ENCODE assay signal across 8 mouse cellular contexts in genomic region chr17:87264927-87265791, GRCm38 (mm10). TPM values are rescaled to one million over a fixed set of nuclear protein-coding genes. Genes with fewer than 3 reads are reported as not detected.
DNase-seq lines count a peak whose midpoint lies in the region; ATAC-seq and TF ChIP-seq lines count a peak whose summit lies in the region.

No protein-coding gene starts in this region.

- 4% methylated on average over 28 of the region's 28 CpGs for WGBS in kidney, adult 2 months
- WGBS in forebrain, embryonic 12.5 days = 7% methylated on average over 28 of the region's 28 CpGs
- 7% methylated on average over 28 of the region's 28 CpGs for WGBS in liver, embryonic 14.5 days (ENCODE audit: insufficient replicate concordance)

- no peaks in the 10 kb centered on the region for H3K27me3 ChIP-seq in kidney, adult 2 months (replicated peaks; ENCODE audit: control insufficient read depth, insufficient read depth, low read length)
- H3K27me3 ChIP-seq in forebrain, embryonic 12.5 days = peaks cover 13% of the 10 kb centered on the region; the same call in 1 of the 2 replicates
- no peaks in the 10 kb centered on the region for H3K27me3 ChIP-seq in liver, embryonic 14.5 days (ENCODE audit: control insufficient read depth, insufficient read depth, low read length)

- peak; percentile 25 for DNase-seq in kidney, adult 2 months
- DNase-seq in kidney, adult 18-20 months = no peak
- DNase-seq in MN1 (ENCODE audit: low spot score) = peak; percentile 12
- no peak for DNase-seq in liver, embryonic 14.5 days (ENCODE audit: low read depth in 3 of 3, low spot score in 3 of 3)
- no peak for DNase-seq in right cerebral cortex, postnatal 14 days
- DNase-seq in gastrocnemius, postnatal 14 days = no peak
- DNase-seq in gastrocnemius, postnatal 36 days = no peak

- H3K4me2 ChIP-seq in forebrain, embryonic 12.5 days = peak overlapping the region; percentile 87
- peak overlapping the region; percentile 77 for H3K4me2 ChIP-seq in liver, embryonic 14.5 days (ENCODE audit: low read depth)

- peak; percentile 76 for ATAC-seq in forebrain, embryonic 12.5 days (ENCODE audit: low FRiP score)
- peak; percentile 67 for ATAC-seq in liver, embryonic 14.5 days (ENCODE audit: insufficient read depth)

- TF ChIP-seq EP300 in liver, embryonic 14.5 days (IDR thresholded peaks at IDR 0.05; ENCODE audit: low read depth) = no peak

- no peak for TF ChIP-seq CTCF in kidney, adult 2 months (conservative IDR thresholded peaks at IDR 0.05; ENCODE audit: insufficient read depth, insufficient read length, low read depth, low read length)
- no peak for TF ChIP-seq CTCF in liver, embryonic 14.5 days (IDR thresholded peaks at IDR 0.05; ENCODE audit: low read depth)

- H3K4me1 ChIP-seq in kidney, adult 2 months (ENCODE audit: control insufficient read depth, insufficient read depth, low read length) = peaks cover 14% of the 10 kb centered on the region
- peaks cover 12% of the 10 kb centered on the region for H3K4me1 ChIP-seq in forebrain, embryonic 12.5 days
- H3K4me1 ChIP-seq in liver, embryonic 14.5 days (replicated peaks; ENCODE audit: control insufficient read depth in 2 of 2, insufficient read depth in 2 of 2, low read length in 1 of 2) = peaks cover 0 to 21% of the 10 kb centered on the region in 2 experiments; a peak in 3 of 4 replicates

- H3K4me3 ChIP-seq in kidney, adult 2 months (ENCODE audit: insufficient read depth, low read depth, low read length) = peak overlapping the region; percentile 95
- H3K4me3 ChIP-seq in forebrain, embryonic 12.5 days (replicated peaks) = peak overlapping the region; percentile 85
- H3K4me3 ChIP-seq in liver, embryonic 14.5 days (ENCODE audit: insufficient read depth in 1 of 2, low read depth in 2 of 2, low read length in 2 of 2) = peak overlapping the region; percentile 60 to 63

- peak overlapping the region; percentile 84 for H3K27ac ChIP-seq in kidney, adult 2 months (ENCODE audit: insufficient read depth, low read depth, low read length)
- H3K27ac ChIP-seq in forebrain, embryonic 12.5 days = 0 out of 2 replicates have a peak overlapping the region, but pooled peaks have one; percentile 31
- H3K27ac ChIP-seq in liver, embryonic 14.5 days = no peak overlapping the region

- H3K9me3 ChIP-seq in forebrain, embryonic 12.5 days = no peaks in the 10 kb centered on the region
- no peaks in the 10 kb centered on the region for H3K9me3 ChIP-seq in liver, embryonic 14.5 days (ENCODE audit: control insufficient read depth, low read length)

- intact Hi-C loops in gastrocnemius, postnatal 14 days (cut with DNase I; ENCODE audit: low total_unique reads) = no loop called here
- intact Hi-C loops in gastrocnemius, postnatal 36 days (cut with DNase I) = no loop called here

- no peak for TF ChIP-seq POLR2A in kidney, adult 2 months (IDR thresholded peaks at IDR 0.05; ENCODE audit: low read depth, low read length)

- peak overlapping the region; percentile 89 for H3K9ac ChIP-seq in forebrain, embryonic 12.5 days
- H3K9ac ChIP-seq in liver, embryonic 14.5 days (replicated peaks) = peak overlapping the region; percentile 73

- H3K36me3 ChIP-seq in kidney, adult 2 months (ENCODE audit: control insufficient read depth, insufficient read depth, low read length) = no peaks in the 10 kb centered on the region
- peaks cover 21% of the 10 kb centered on the region for H3K36me3 ChIP-seq in forebrain, embryonic 12.5 days (replicated peaks)
- H3K36me3 ChIP-seq in liver, embryonic 14.5 days (replicated peaks; ENCODE audit: control insufficient read depth, insufficient read depth, low read depth) = no peaks in the 10 kb centered on the region

RNA-seq across cellular contexts. Expression of gene Mcfd2, which starts 0.6 kb away (rescaled TPM):
- 159 and 170 TPM in 2 replicates for polyA plus RNA-seq in kidney, adult 2 months (2012; rRNA removed)
- 50.9 and 53.3 TPM in 2 replicates for polyA plus RNA-seq in forebrain, embryonic 12.5 days (2016; fragmentation: Nextera tagmentation; extraction: Ambion mirVana)
- polyA plus RNA-seq in liver, embryonic 14.5 days (2012; rRNA removed) = 29.6 and 32.2 TPM in 2 replicates
- 54.9 and 55.1 TPM in 2 replicates for polyA plus RNA-seq in liver, embryonic 14.5 days (2014; fragmentation: Nextera tagmentation; extraction: Ambion mirVana)
- total RNA-seq in gastrocnemius, postnatal 14 days (2021) = 10 to 100 TPM; 19.0 to 20.9 TPM
- 10 to 100 TPM; 19.0 to 21.7 TPM for total RNA-seq in gastrocnemius, postnatal 36 days (2021)

RNA-seq across cellular contexts. Expression of gene Ttc7, which starts 17.5 kb away (rescaled TPM):
- polyA plus RNA-seq in kidney, adult 2 months (2012; rRNA removed) = 68.6 and 81.9 TPM in 2 replicates
- 3.5 and 3.8 TPM in 2 replicates for polyA plus RNA-seq in forebrain, embryonic 12.5 days (2016; fragmentation: Nextera tagmentation; extraction: Ambion mirVana)
- 7.8 and 8.4 TPM in 2 replicates for polyA plus RNA-seq in liver, embryonic 14.5 days (2012; rRNA removed)
- 7.7 and 7.9 TPM in 2 replicates for polyA plus RNA-seq in liver, embryonic 14.5 days (2014; fragmentation: Nextera tagmentation; extraction: Ambion mirVana)
- 10 to 100 TPM; 13.2 to 14.5 TPM for total RNA-seq in gastrocnemius, postnatal 14 days (2021)
- total RNA-seq in gastrocnemius, postnatal 36 days (2021) = 1 to 10 TPM; 6.8 to 8.2 TPM

Comparison
In these comparisons a context has a peak if more than half of its experiments do, and no peak if none do; other contexts are left out.
1. DNase-seq: peak in kidney, adult 2 months (single experiment) and MN1 (single experiment); none in kidney, adult 18-20 months (single experiment), liver, embryonic 14.5 days (0 of 3), right cerebral cortex, postnatal 14 days (single experiment), gastrocnemius, postnatal 14 days (single experiment) and gastrocnemius, postnatal 36 days (0 of 2).
2. Peak in every context shown above with its lines, with median percentiles within 50 percentile points of each other: H3K4me3 ChIP-seq.